Mouse (Mus musculus): ENCODE measurements around the gene Fancm. TPM values are rescaled to one million over a fixed set of nuclear protein-coding genes. Genes with fewer than 3 reads are reported as not detected.

Fancm gene
- total and polyA plus RNA-seq, 3 experiments, result 0.96 to 3.5 (median 2.0) TPM

- Histone ChIP-seq H3K4me1 (ENCODE audit: control insufficient read depth, insufficient read depth, low read length) (no peaks in the 10 kb centered on the region), H3K36me3 (ENCODE audit: control insufficient read depth, insufficient read depth, low read length) (peaks cover 10% of the 10 kb centered on the region), H3K79me2 (replicated peaks; ENCODE audit: control insufficient read depth, insufficient read depth, low read length) (no peaks in the 10 kb centered on the region), H3K27me3 (ENCODE audit: control insufficient read depth, insufficient read depth, low read length) (no peaks in the 10 kb centered on the region), H3K4me3 (no peak overlapping the region), H3K9ac (ENCODE audit: low read depth, low read length) (no peak overlapping the region), H3K27ac (no peak overlapping the region)
- intact Hi-C loops (cut with DNase I), result no loop called here
- TF ChIP-seq EP300 (IDR thresholded peaks at IDR 0.05; ENCODE audit: insufficient read depth, low read depth, low read length) (no peak), POLR2A (IDR thresholded peaks at IDR 0.05; ENCODE audit: insufficient read depth, low read depth, low read length) (no peak), CTCF (IDR thresholded peaks at IDR 0.05) (no peak)
- DNase-seq, result no peak
Measured at GRCm38 (mm10) chr12:65048799-65049198, 26.6 kb upstream of the Fancm start.

- Histone ChIP-seq H3K79me2 (replicated peaks; ENCODE audit: control insufficient read depth, insufficient read depth, low read length) (no peaks in the 10 kb centered on the region), H3K9ac (ENCODE audit: low read depth, low read length) (no peak overlapping the region), H3K27me3 (ENCODE audit: control insufficient read depth, insufficient read depth, low read length) (no peaks in the 10 kb centered on the region), H3K4me3 (no peak overlapping the region), H3K4me1 (ENCODE audit: control insufficient read depth, insufficient read depth, low read length) (no peaks in the 10 kb centered on the region), H3K36me3 (ENCODE audit: control insufficient read depth, insufficient read depth, low read length) (peaks cover 19% of the 10 kb centered on the region), H3K27ac (no peak overlapping the region)
- 71% methylated on average over 2 of the region's 2 CpGs for WGBS
- intact Hi-C loops (cut with DNase I), result no loop called here
- TF ChIP-seq EP300 (IDR thresholded peaks at IDR 0.05; ENCODE audit: insufficient read depth, low read depth, low read length), result no peak
- TF ChIP-seq POLR2A (IDR thresholded peaks at IDR 0.05; ENCODE audit: insufficient read depth, low read depth, low read length), result no peak
- TF ChIP-seq CTCF (IDR thresholded peaks at IDR 0.05), result no peak
- DNase-seq, result no peak
Measured at GRCm38 (mm10) chr12:65058203-65058602, 17.2 kb upstream of the Fancm start.

- intact Hi-C loops (cut with DNase I), result no loop called here
- TF ChIP-seq CTCF (IDR thresholded peaks at IDR 0.05) (no peak), EP300 (IDR thresholded peaks at IDR 0.05; ENCODE audit: insufficient read depth, low read depth, low read length) (no peak), POLR2A (IDR thresholded peaks at IDR 0.05; ENCODE audit: insufficient read depth, low read depth, low read length) (no peak)
- Histone ChIP-seq H3K9ac (ENCODE audit: low read depth, low read length) (no peak overlapping the region), H3K4me1 (ENCODE audit: control insufficient read depth, insufficient read depth, low read length) (no peaks in the 10 kb centered on the region; the same call in none of the 2 replicates), H3K79me2 (replicated peaks; ENCODE audit: control insufficient read depth, insufficient read depth, low read length) (no peaks in the 10 kb centered on the region), H3K4me3 (no peak overlapping the region), H3K27ac (no peak overlapping the region), H3K36me3 (ENCODE audit: control insufficient read depth, insufficient read depth, low read length) (peaks cover 38% of the 10 kb centered on the region), H3K27me3 (ENCODE audit: control insufficient read depth, insufficient read depth, low read length) (no peaks in the 10 kb centered on the region)
- DNase-seq, result no peak
Measured at GRCm38 (mm10) chr12:65061082-65061481, 14.3 kb upstream of the Fancm start.

GRCm38 (mm10) chr12:65065241-65065640 lies 10.2 kb upstream of the Fancm start:
- H3K27ac ChIP-seq, result no peak overlapping the region
- no peaks in the 10 kb centered on the region for H3K27me3 ChIP-seq (ENCODE audit: control insufficient read depth, insufficient read depth, low read length)
- H3K36me3 ChIP-seq (ENCODE audit: control insufficient read depth, insufficient read depth, low read length), result peaks cover 61% of the 10 kb centered on the region
- intact Hi-C loops (cut with DNase I), result no loop called here
- DNase-seq, result no peak
- peaks cover 11% of the 10 kb centered on the region for H3K4me1 ChIP-seq (ENCODE audit: control insufficient read depth, insufficient read depth, low read length)
- WGBS, result 25% methylated on average over 2 of the region's 2 CpGs
- no peak overlapping the region for H3K9ac ChIP-seq (ENCODE audit: low read depth, low read length)
- no peak overlapping the region for H3K4me3 ChIP-seq
- no peaks in the 10 kb centered on the region for H3K79me2 ChIP-seq (replicated peaks; ENCODE audit: control insufficient read depth, insufficient read depth, low read length)
- no peak for TF ChIP-seq POLR2A (IDR thresholded peaks at IDR 0.05; ENCODE audit: insufficient read depth, low read depth, low read length)
- no peak for TF ChIP-seq EP300 (IDR thresholded peaks at IDR 0.05; ENCODE audit: insufficient read depth, low read depth, low read length)
- no peak for TF ChIP-seq CTCF (IDR thresholded peaks at IDR 0.05)

GRCm38 (mm10) chr12:65066234-65066633 lies 9.2 kb upstream of the Fancm start:
- intact Hi-C loops (cut with DNase I), result no loop called here
- H3K4me3 ChIP-seq, result no peak overlapping the region
- H3K4me1 ChIP-seq (ENCODE audit: control insufficient read depth, insufficient read depth, low read length), result peaks cover 11% of the 10 kb centered on the region
- no peaks in the 10 kb centered on the region for H3K79me2 ChIP-seq (replicated peaks; ENCODE audit: control insufficient read depth, insufficient read depth, low read length)
- no peak for DNase-seq
- H3K27me3 ChIP-seq (ENCODE audit: control insufficient read depth, insufficient read depth, low read length), result no peaks in the 10 kb centered on the region
- peaks cover 60% of the 10 kb centered on the region for H3K36me3 ChIP-seq (ENCODE audit: control insufficient read depth, insufficient read depth, low read length)
- H3K27ac ChIP-seq, result no peak overlapping the region; the same call in 1 of the 2 replicates
- H3K9ac ChIP-seq (ENCODE audit: low read depth, low read length), result no peak overlapping the region
- no peak for TF ChIP-seq EP300 (IDR thresholded peaks at IDR 0.05; ENCODE audit: insufficient read depth, low read depth, low read length)
- no peak for TF ChIP-seq CTCF (IDR thresholded peaks at IDR 0.05)
- no peak for TF ChIP-seq POLR2A (IDR thresholded peaks at IDR 0.05; ENCODE audit: insufficient read depth, low read depth, low read length)
- WGBS, result 4% methylated on average over 3 of the region's 3 CpGs

- Histone ChIP-seq H3K79me2 (replicated peaks; ENCODE audit: control insufficient read depth, insufficient read depth, low read length) (no peaks in the 10 kb centered on the region), H3K27me3 (ENCODE audit: control insufficient read depth, insufficient read depth, low read length) (no peaks in the 10 kb centered on the region), H3K27ac (peak overlapping the region; percentile 82), H3K4me3 (no peak overlapping the region), H3K36me3 (ENCODE audit: control insufficient read depth, insufficient read depth, low read length) (peaks cover 51% of the 10 kb centered on the region), H3K4me1 (ENCODE audit: control insufficient read depth, insufficient read depth, low read length) (peaks cover 11% of the 10 kb centered on the region), H3K9ac (ENCODE audit: low read depth, low read length) (no peak overlapping the region)
- no peak for TF ChIP-seq EP300 (IDR thresholded peaks at IDR 0.05; ENCODE audit: insufficient read depth, low read depth, low read length)
- TF ChIP-seq POLR2A (IDR thresholded peaks at IDR 0.05; ENCODE audit: insufficient read depth, low read depth, low read length), result no peak
- no peak for TF ChIP-seq CTCF (IDR thresholded peaks at IDR 0.05)
- no peak for DNase-seq
- intact Hi-C loops (cut with DNase I), result no loop called here
- 9% methylated on average over 4 of the region's 4 CpGs for WGBS
Measured at GRCm38 (mm10) chr12:65068409-65068808, 7.0 kb upstream of the Fancm start.
